Mouse (Mus musculus): ENCODE measurements at regions not wholly inside any gene's neighbourhood (a gene's known extent, or its start where the extent isn't known, plus 50 kb on each side); places are given as distances from the start of the nearest gene placed in this dataset.

- Histone ChIP-seq H3K27me3 (no peaks in the 10 kb centered on the region), H3K27ac (no peak overlapping the region), H3K9ac (no peak overlapping the region), H3K4me3 (no peak overlapping the region), H3K4me2 (no peak overlapping the region), H3K4me1 (peaks cover 13% of the 10 kb centered on the region), H3K36me3 (no peaks in the 10 kb centered on the region), H3K9me3 (no peaks in the 10 kb centered on the region)
- WGBS: 89% methylated on average over 5 of the region's 5 CpGs
- no peak for ATAC-seq (ENCODE audit: insufficient number of reproducible peaks, insufficient read depth, low FRiP score, low TSS enrichment, low read depth)
These were observed 226.4 kb upstream of the 3110018I06Rik start for GRCm38 (mm10) chr12:107262076-107262475.

- no peaks in the 10 kb centered on the region for H3K9me3 ChIP-seq
- no peak for ATAC-seq (ENCODE audit: insufficient number of reproducible peaks, insufficient read depth, low FRiP score, low TSS enrichment, low read depth)
- no peak overlapping the region for H3K27ac ChIP-seq
- 72% methylated on average over 4 of the region's 4 CpGs for WGBS
- H3K9ac ChIP-seq: no peak overlapping the region
- no peak overlapping the region for H3K4me3 ChIP-seq
- H3K36me3 ChIP-seq: no peaks in the 10 kb centered on the region
- H3K4me2 ChIP-seq: no peak overlapping the region
- H3K4me1 ChIP-seq: peaks cover 13% of the 10 kb centered on the region
- H3K27me3 ChIP-seq: no peaks in the 10 kb centered on the region
These were observed 225.9 kb upstream of the 3110018I06Rik start for GRCm38 (mm10) chr12:107262516-107262915.

- WGBS: 81% methylated on average over 2 of the region's 2 CpGs
- H3K4me3 ChIP-seq: no peak overlapping the region
- H3K9ac ChIP-seq: no peak overlapping the region
- no peaks in the 10 kb centered on the region for H3K36me3 ChIP-seq
- no peak for ATAC-seq (ENCODE audit: insufficient number of reproducible peaks, insufficient read depth, low FRiP score, low TSS enrichment, low read depth)
- no peak overlapping the region for H3K27ac ChIP-seq
- H3K4me2 ChIP-seq: no peak overlapping the region
- H3K9me3 ChIP-seq: no peaks in the 10 kb centered on the region
- H3K4me1 ChIP-seq: peaks cover 13% of the 10 kb centered on the region
- H3K27me3 ChIP-seq: no peaks in the 10 kb centered on the region
These were observed 221.7 kb upstream of the 3110018I06Rik start for GRCm38 (mm10) chr12:107266696-107267095.

- WGBS: 71% methylated on average over 9 of the region's 9 CpGs
- no peak for ATAC-seq (ENCODE audit: insufficient number of reproducible peaks, insufficient read depth, low FRiP score, low TSS enrichment, low read depth)
These were observed 202.8 kb upstream of the 3110018I06Rik start for GRCm38 (mm10) chr12:107285622-107286021.

GRCm38 (mm10) chr12:107291377-107291776, 197.1 kb upstream of the 3110018I06Rik start:
- 87% methylated on average over 5 of the region's 5 CpGs for WGBS
- ATAC-seq (ENCODE audit: insufficient number of reproducible peaks, insufficient read depth, low FRiP score, low TSS enrichment, low read depth): no peak
- Histone ChIP-seq H3K9ac (no peak overlapping the region), H3K4me2 (no peak overlapping the region), H3K27me3 (no peaks in the 10 kb centered on the region), H3K36me3 (no peaks in the 10 kb centered on the region), H3K27ac (no peak overlapping the region), H3K4me3 (no peak overlapping the region), H3K9me3 (no peaks in the 10 kb centered on the region), H3K4me1 (peaks cover 3% of the 10 kb centered on the region; the same call in 1 of the 2 replicates)

More at GRCm38 (mm10) chr12:107285622-107286021, 202.8 kb upstream of the 3110018I06Rik start:
- Histone ChIP-seq H3K36me3 (no peaks in the 10 kb centered on the region), H3K27ac (no peak overlapping the region), H3K4me2 (no peak overlapping the region), H3K9ac (no peak overlapping the region), H3K9me3 (no peaks in the 10 kb centered on the region), H3K27me3 (no peaks in the 10 kb centered on the region), H3K4me3 (no peak overlapping the region), H3K4me1 (peaks cover 9% of the 10 kb centered on the region; the same call in 1 of the 2 replicates)

GRCm38 (mm10) chr12:107307094-107307740, 181.2 kb upstream of the 3110018I06Rik start:
- 52% methylated on average over 15 of the region's 15 CpGs for WGBS

GRCm38 (mm10) chr12:107315446-107315845, 173.0 kb upstream of the 3110018I06Rik start:
- Histone ChIP-seq H3K27ac (no peak overlapping the region), H3K4me3 (no peak overlapping the region), H3K9ac (no peak overlapping the region), H3K4me2 (no peak overlapping the region), H3K4me1 (no peaks in the 10 kb centered on the region), H3K9me3 (no peaks in the 10 kb centered on the region), H3K36me3 (no peaks in the 10 kb centered on the region), H3K27me3 (no peaks in the 10 kb centered on the region)
- WGBS: 97% methylated on average over 4 of the region's 4 CpGs
- no peak for ATAC-seq (ENCODE audit: insufficient number of reproducible peaks, insufficient read depth, low FRiP score, low TSS enrichment, low read depth)

More at GRCm38 (mm10) chr12:107307094-107307740, 181.2 kb upstream of the 3110018I06Rik start:
- Histone ChIP-seq H3K27me3 (no peaks in the 10 kb centered on the region), H3K9me3 (no peaks in the 10 kb centered on the region), H3K9ac (no peak overlapping the region), H3K4me2 (no peak overlapping the region), H3K36me3 (no peaks in the 10 kb centered on the region), H3K4me1 (no peaks in the 10 kb centered on the region), H3K4me3 (no peak overlapping the region), H3K27ac (no peak overlapping the region)
- no peak for ATAC-seq (ENCODE audit: insufficient number of reproducible peaks, insufficient read depth, low FRiP score, low TSS enrichment, low read depth)

GRCm38 (mm10) chr12:107322861-107323260, 165.6 kb upstream of the 3110018I06Rik start:
- Histone ChIP-seq H3K4me3 (no peak overlapping the region), H3K36me3 (no peaks in the 10 kb centered on the region), H3K4me2 (no peak overlapping the region), H3K27ac (no peak overlapping the region), H3K9ac (no peak overlapping the region), H3K27me3 (peaks cover 2% of the 10 kb centered on the region; the same call in 1 of the 2 replicates), H3K4me1 (no peaks in the 10 kb centered on the region), H3K9me3 (no peaks in the 10 kb centered on the region)
- ATAC-seq (ENCODE audit: insufficient number of reproducible peaks, insufficient read depth, low FRiP score, low TSS enrichment, low read depth): no peak
- WGBS: 70% methylated on average over 7 of the region's 7 CpGs

- Histone ChIP-seq H3K27ac (no peak overlapping the region), H3K9ac (no peak overlapping the region), H3K4me2 (no peak overlapping the region), H3K36me3 (no peaks in the 10 kb centered on the region), H3K4me1 (peaks cover 16% of the 10 kb centered on the region), H3K4me3 (no peak overlapping the region), H3K9me3 (no peaks in the 10 kb centered on the region), H3K27me3 (peaks cover 6% of the 10 kb centered on the region; the same call in 1 of the 2 replicates)
- ATAC-seq (ENCODE audit: insufficient number of reproducible peaks, insufficient read depth, low FRiP score, low TSS enrichment, low read depth): no peak
- 94% methylated on average over 10 of the region's 10 CpGs for WGBS
These were observed 162.3 kb upstream of the 3110018I06Rik start for GRCm38 (mm10) chr12:107326101-107326500.

- no peak for ATAC-seq (ENCODE audit: insufficient number of reproducible peaks, insufficient read depth, low FRiP score, low TSS enrichment, low read depth)
- no peaks in the 10 kb centered on the region for H3K36me3 ChIP-seq
- no peak overlapping the region for H3K4me3 ChIP-seq
- no peaks in the 10 kb centered on the region for H3K9me3 ChIP-seq
- H3K4me2 ChIP-seq: no peak overlapping the region
- no peak overlapping the region for H3K27ac ChIP-seq
- WGBS: 76% methylated on average over 9 of the region's 9 CpGs
- peaks cover 6% of the 10 kb centered on the region; the same call in 1 of the 2 replicates for H3K27me3 ChIP-seq
- peaks cover 16% of the 10 kb centered on the region for H3K4me1 ChIP-seq
- H3K9ac ChIP-seq: no peak overlapping the region
These were observed 161.2 kb upstream of the 3110018I06Rik start for GRCm38 (mm10) chr12:107327107-107327770.

GRCm38 (mm10) chr12:107328986-107329385, 159.4 kb upstream of the 3110018I06Rik start:
- no peak overlapping the region for H3K4me2 ChIP-seq
- H3K4me3 ChIP-seq: no peak overlapping the region
- H3K9ac ChIP-seq: no peak overlapping the region
- WGBS: 19% methylated on average over 9 of the region's 9 CpGs
- H3K36me3 ChIP-seq: no peaks in the 10 kb centered on the region
- no peaks in the 10 kb centered on the region for H3K9me3 ChIP-seq
- ATAC-seq (ENCODE audit: insufficient number of reproducible peaks, insufficient read depth, low FRiP score, low TSS enrichment, low read depth): no peak
- H3K27me3 ChIP-seq: peaks cover 3% of the 10 kb centered on the region; the same call in 1 of the 2 replicates
- 0 out of 2 replicates have a peak overlapping the region, but pooled peaks have one; percentile 7 for H3K27ac ChIP-seq
- peaks cover 16% of the 10 kb centered on the region for H3K4me1 ChIP-seq

- ATAC-seq (ENCODE audit: insufficient number of reproducible peaks, insufficient read depth, low FRiP score, low TSS enrichment, low read depth): no peak
- Histone ChIP-seq H3K27me3 (peaks cover 3% of the 10 kb centered on the region; the same call in 1 of the 2 replicates), H3K4me1 (peaks cover 16% of the 10 kb centered on the region), H3K9me3 (no peaks in the 10 kb centered on the region), H3K27ac (peak overlapping the region; percentile 49; the same call in 1 of the 2 replicates), H3K4me3 (no peak overlapping the region), H3K4me2 (no peak overlapping the region), H3K36me3 (no peaks in the 10 kb centered on the region), H3K9ac (no peak overlapping the region)
- 23% methylated on average over 8 of the region's 8 CpGs for WGBS
These were observed 154.1 kb upstream of the 3110018I06Rik start for GRCm38 (mm10) chr12:107334366-107334765.
